Mouse (Mus musculus) brown adipose tissue, adult 24 weeks (tissue): ENCODE results near the gene Gprc5b. TPM values are rescaled to one million over a fixed set of nuclear protein-coding genes. Genes with fewer than 3 reads are reported as not detected.

ENCODE experiments used
- H3K27ac ChIP-seq: fragments of 200-500 bp; replicated peaks from 2 replicates; pipeline ENCODE4 v1.5.1; 2012; ENCODE audit warnings: low read depth, mild to moderate bottlenecking, low read length
- H3K4me1 ChIP-seq: fragments of 200-500 bp; 2 replicates; pipeline ENCODE4 v1.6.1; 2012; ENCODE audit warnings: low read length, mixed read lengths; ENCODE audit not compliant: control insufficient read depth, insufficient read depth, insufficient read length
- H3K4me3 ChIP-seq: fragments of 200-500 bp; 2 replicates; pipeline ENCODE4 v1.5.1; 2012; ENCODE audit warnings: low read depth, mild to moderate bottlenecking, low read length, moderate library complexity; ENCODE audit not compliant: insufficient read depth
- polyA plus RNA-seq: library from polyadenylated mRNA; stranded (reverse); fragments of >200 nt; gene quantifications from 2 replicates; pipeline ENCODE4 v1.2.4, GENCODE M21; 2012; ENCODE audit not compliant: missing spikeins, insufficient read depth, insufficient read length

Gprc5b gene
- 55.7 and 65.8 TPM in 2 replicates for polyA plus RNA-seq

GRCm38 (mm10) chr7:118995007-118995406 is at the start of gene Gprc5b:
Gene Gprc5b, minus strand, starts transcription at chr7:118995211.
- peaks cover 4% of the 10 kb centered on the region; the same call in 1 of the 2 replicates for H3K4me1 ChIP-seq
- peak within 1 kb of the TSS; percentile 90 for H3K4me3 ChIP-seq
- peak within 1 kb of the TSS; percentile 52 for H3K27ac ChIP-seq

GRCm38 (mm10) chr7:119041502-119041901 is 46.5 kb upstream of the Gprc5b start:
- H3K4me3 ChIP-seq: no peak overlapping the region
- no peak overlapping the region for H3K27ac ChIP-seq
- H3K4me1 ChIP-seq: no peaks in the 10 kb centered on the region

GRCm38 (mm10) chr7:119037581-119037980 is 42.6 kb upstream of the Gprc5b start:
- no peaks in the 10 kb centered on the region for H3K4me1 ChIP-seq
- no peak overlapping the region for H3K4me3 ChIP-seq
- H3K27ac ChIP-seq: no peak overlapping the region

GRCm38 (mm10) chr7:119034243-119034961 is 39.4 kb upstream of the Gprc5b start:
- Histone ChIP-seq H3K27ac (no peak overlapping the region), H3K4me1 (no peaks in the 10 kb centered on the region), H3K4me3 (no peak overlapping the region)

- H3K4me3 ChIP-seq: no peak overlapping the region
- no peaks in the 10 kb centered on the region for H3K4me1 ChIP-seq
- no peak overlapping the region for H3K27ac ChIP-seq
Observed at GRCm38 (mm10) chr7:119023394-119023921, 28.4 kb upstream of the Gprc5b start.

- Histone ChIP-seq H3K4me1 (no peaks in the 10 kb centered on the region), H3K4me3 (no peak overlapping the region), H3K27ac (no peak overlapping the region)
Observed at GRCm38 (mm10) chr7:119022238-119023156, 27.5 kb upstream of the Gprc5b start.

GRCm38 (mm10) chr7:119019537-119019936 is 24.5 kb upstream of the Gprc5b start:
- Histone ChIP-seq H3K4me3 (no peak overlapping the region), H3K27ac (no peak overlapping the region), H3K4me1 (no peaks in the 10 kb centered on the region)

GRCm38 (mm10) chr7:119015736-119016135 is 20.7 kb upstream of the Gprc5b start:
- Histone ChIP-seq H3K4me1 (no peaks in the 10 kb centered on the region), H3K27ac (no peak overlapping the region), H3K4me3 (no peak overlapping the region)

GRCm38 (mm10) chr7:119010854-119011529 is 16.0 kb upstream of the Gprc5b start:
- H3K4me3 ChIP-seq: no peak overlapping the region
- H3K4me1 ChIP-seq: no peaks in the 10 kb centered on the region
- no peak overlapping the region for H3K27ac ChIP-seq

GRCm38 (mm10) chr7:119002501-119002900 is 7.5 kb upstream of the Gprc5b start:
- H3K4me3 ChIP-seq: no peak overlapping the region
- H3K4me1 ChIP-seq: no peaks in the 10 kb centered on the region

GRCm38 (mm10) chr7:119001965-119002364 is 7.0 kb upstream of the Gprc5b start:
- Histone ChIP-seq H3K4me1 (no peaks in the 10 kb centered on the region), H3K4me3 (no peak overlapping the region), H3K27ac (no peak overlapping the region)

More at GRCm38 (mm10) chr7:119002501-119002900, 7.5 kb upstream of the Gprc5b start:
- no peak overlapping the region for H3K27ac ChIP-seq

- no peaks in the 10 kb centered on the region for H3K4me1 ChIP-seq
- H3K4me3 ChIP-seq: no peak overlapping the region
- no peak overlapping the region for H3K27ac ChIP-seq
Observed at GRCm38 (mm10) chr7:118999857-119000256, 4.8 kb upstream of the Gprc5b start.

- Histone ChIP-seq H3K4me3 (peak overlapping the region; percentile 47; the same call in 1 of the 2 replicates), H3K4me1 (peaks cover 4% of the 10 kb centered on the region; the same call in 1 of the 2 replicates), H3K27ac (no peak overlapping the region)
Observed at GRCm38 (mm10) chr7:118996137-118996837, 1.3 kb upstream of the Gprc5b start.

- H3K4me3 ChIP-seq: peak overlapping the region; percentile 47; the same call in 1 of the 2 replicates
- H3K27ac ChIP-seq: no peak overlapping the region
- H3K4me1 ChIP-seq: peaks cover 4% of the 10 kb centered on the region; the same call in 1 of the 2 replicates
Observed at GRCm38 (mm10) chr7:118995671-118996070, 660 bp upstream of the Gprc5b start.
